Mouse (Mus musculus) T-helper 1 cell (primary cell): ENCODE measurements around the gene Olfr584.

Experiments used
- in situ Hi-C: fragments of 300-600 bp; cut with MboI, MseI; formaldehyde crosslinking; loops from one replicate; pipeline ENCODE4 v1.15.1; 2025; ENCODE audit warnings: high pct_unique_total_duplicates

The Olfr584 gene

DNA sequence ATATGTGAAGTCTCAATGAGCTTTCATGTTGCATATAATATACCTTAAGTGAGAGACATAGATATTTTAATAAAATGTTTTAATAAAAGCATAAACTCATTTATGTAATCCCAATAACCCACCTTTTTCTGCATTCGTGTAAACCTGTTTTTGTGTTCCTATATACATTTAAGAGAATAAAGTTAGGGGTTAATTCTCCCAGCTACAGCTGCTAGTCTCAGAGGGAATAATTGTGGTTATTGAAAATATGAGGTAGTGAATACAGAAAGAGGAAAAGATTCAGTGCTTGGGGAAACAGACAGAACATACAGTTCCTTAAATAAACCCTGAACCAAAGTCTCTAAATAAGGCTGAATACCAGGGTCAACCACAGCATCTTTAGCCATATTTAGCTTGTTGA, at the start of gene Olfr584:
TSS of gene Olfr584 (plus strand) at position 301 of the 400 bp plus-strand sequence.
- in situ Hi-C loops: no loop called here

GRCm38 (mm10) chr7:103037724-103038123, 44.0 kb upstream of the Olfr584 start, which contains the start of gene Olfr582:
Gene Olfr582 (plus strand): TSS chr7:103038024.
- in situ Hi-C loops: loop anchor here (5.0 kb wide), 1 partner anchor 185 kb away; no protein-coding TSS in a partner anchor

DNA sequence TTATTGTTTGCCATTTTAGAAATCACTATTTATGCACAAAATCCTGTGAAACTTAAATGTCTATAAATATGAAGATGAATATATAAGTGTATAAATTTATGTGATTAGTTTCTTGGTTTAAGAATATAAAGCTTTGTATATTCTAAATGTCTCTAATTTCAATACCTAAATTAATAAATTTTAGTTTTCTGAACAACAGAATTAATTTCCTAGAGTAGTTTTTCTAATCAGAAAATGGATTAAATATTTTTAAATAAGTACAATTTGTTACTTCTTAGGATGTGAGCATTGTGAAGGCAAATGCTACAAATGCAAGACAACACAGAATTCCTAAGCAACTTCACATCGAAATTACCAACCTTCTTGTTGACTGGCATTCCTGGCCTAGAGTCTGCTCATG, 30.7 kb upstream of the Olfr584 start, which contains the start of gene Olfr583:
TSS of gene Olfr583 (plus strand) at position 301 of the 400 bp plus-strand sequence.
- in situ Hi-C loops: no loop called here

GRCm38 (mm10) chr7:103097420-103097819, 15.7 kb downstream of the Olfr584 start, which contains the start of gene Olfr585:
Gene Olfr585 (plus strand): TSS chr7:103097720.
- in situ Hi-C loops: no loop called here

DNA sequence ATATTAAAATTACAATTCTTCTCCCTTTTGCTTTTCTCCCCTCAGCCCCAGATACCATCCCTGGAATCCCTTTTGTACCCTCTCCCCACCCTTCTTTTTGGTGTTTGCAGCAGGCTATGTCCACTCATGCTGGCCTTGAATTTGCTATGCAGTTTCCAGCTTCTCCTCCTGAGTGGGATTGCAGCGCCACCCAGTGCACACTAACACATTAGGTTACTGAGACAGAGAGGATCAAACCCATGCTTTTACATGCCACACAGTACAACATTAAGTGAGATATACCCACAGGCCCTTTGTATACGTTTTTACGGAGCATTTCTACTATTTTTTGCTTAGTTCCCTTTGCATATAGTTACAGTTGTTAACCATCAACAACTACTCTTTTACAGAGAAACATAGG, 37.7 kb downstream of the Olfr584 start:
- in situ Hi-C loops: no loop called here

DNA sequence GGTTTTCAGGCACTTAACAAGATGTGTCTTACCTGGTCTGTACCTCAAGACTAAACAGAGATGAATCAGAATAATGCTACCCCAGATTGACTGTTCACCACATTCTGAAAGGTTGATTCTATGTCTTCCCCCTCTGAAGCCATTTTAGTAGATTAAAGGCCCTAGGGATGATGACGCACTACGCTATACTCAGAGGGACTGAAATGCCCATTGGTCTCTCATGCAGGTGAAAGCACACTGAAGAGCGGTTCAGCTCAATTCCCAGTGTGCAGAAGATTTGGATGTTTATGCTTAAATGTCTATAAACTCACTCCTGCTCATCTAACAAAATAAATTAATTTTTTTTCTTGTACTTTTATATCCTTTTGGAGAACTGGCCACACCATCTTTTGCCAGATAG, 43.9 kb downstream of the Olfr584 start, which contains the start of gene Olfr586:
TSS of gene Olfr586 (minus strand) at position 101 of the 400 bp plus-strand sequence.
- in situ Hi-C loops: no loop called here
